Mouse (Mus musculus) testis, adult 2 months (tissue): ENCODE measurements around the gene Mtmr2. TPM values are rescaled to one million over a fixed set of nuclear protein-coding genes. Genes with fewer than 3 reads are reported as not detected.
A peak's percentile ranks its signal among the peaks of the same experiment; 100 is the strongest.

ENCODE experiments used
- H3K27ac ChIP-seq: fragments of 200-500 bp; 2 replicates; pipeline ENCODE4 v1.5.1; 2012; ENCODE audit warnings: low read depth, low read length; ENCODE audit not compliant: control insufficient read depth, insufficient read depth
- H3K27me3 ChIP-seq: fragments of 200-500 bp; 2 replicates; pipeline ENCODE4 v1.6.1; 2012; ENCODE audit warnings: mild to moderate bottlenecking, low read length, moderate library complexity; ENCODE audit not compliant: control insufficient read depth, insufficient read depth
- H3K36me3 ChIP-seq: fragments of 200-500 bp; 2 replicates; pipeline ENCODE4 v1.6.1; 2012; ENCODE audit warnings: mild to moderate bottlenecking, low read length; ENCODE audit not compliant: control insufficient read depth, insufficient read depth
- H3K4me1 ChIP-seq: fragments of 200-500 bp; 2 replicates; pipeline ENCODE4 v1.6.1; 2012; ENCODE audit warnings: low read length; ENCODE audit not compliant: control insufficient read depth, insufficient read depth
- H3K4me3 ChIP-seq: fragments of 200-500 bp; 2 replicates; pipeline ENCODE4 v1.5.1; 2012; ENCODE audit warnings: low read depth, mild to moderate bottlenecking, low read length, moderate library complexity, mixed read lengths; ENCODE audit not compliant: control insufficient read depth
- CTCF ChIP-seq: fragments of 200-500 bp; IDR thresholded peaks from 2 replicates; pipeline ENCODE4 v1.5.1; 2012; ENCODE audit warnings: low read depth, mild to moderate bottlenecking, inconsistent platforms, low read length, moderate library complexity; ENCODE audit not compliant: control insufficient read depth, insufficient read depth, insufficient replicate concordance
- POLR2A ChIP-seq: fragments of 200-500 bp; IDR thresholded peaks from 2 replicates; pipeline ENCODE4 v1.6.1; 2012; ENCODE audit warnings: low read depth, mild to moderate bottlenecking, inconsistent platforms, low read length, moderate library complexity; ENCODE audit not compliant: control insufficient read depth
- polyA plus RNA-seq: library from polyadenylated mRNA; depleted of rRNA; stranded (reverse); fragments of >200 nt; gene quantifications from 2 replicates; pipeline ENCODE4 v1.2.3, GENCODE M21; 2012

The Mtmr2 gene
- polyA plus RNA-seq, 1 experiment: 22.1 TPM

DNA sequence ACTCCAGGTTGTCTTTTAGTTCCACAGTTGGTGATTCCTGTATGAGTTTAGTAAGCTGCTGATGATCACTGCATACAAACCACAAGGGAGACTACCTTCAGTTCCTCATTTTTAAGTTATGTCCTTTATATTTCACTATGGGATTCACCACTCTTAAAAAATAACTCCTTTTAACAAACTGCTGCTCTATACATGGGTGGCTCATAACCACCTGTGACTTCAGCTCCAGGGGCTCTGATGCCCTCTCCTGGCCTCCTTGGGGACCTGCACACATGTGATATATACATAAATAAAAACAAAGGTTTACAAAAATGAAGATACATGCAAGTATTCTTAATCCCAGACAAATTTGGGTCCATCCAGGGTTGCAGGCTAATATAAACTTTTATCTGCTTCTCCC, 61.7 kb downstream of the Mtmr2 start:
- H3K36me3 ChIP-seq: no peaks in the 10 kb centered on the region
- no peak overlapping the region for H3K4me3 ChIP-seq
- TF ChIP-seq CTCF (peak; percentile 12; the same call in 1 of the 2 replicates), POLR2A (no peak)
- H3K27ac ChIP-seq: no peak overlapping the region
- no peaks in the 10 kb centered on the region for H3K27me3 ChIP-seq
- no peaks in the 10 kb centered on the region for H3K4me1 ChIP-seq

DNA sequence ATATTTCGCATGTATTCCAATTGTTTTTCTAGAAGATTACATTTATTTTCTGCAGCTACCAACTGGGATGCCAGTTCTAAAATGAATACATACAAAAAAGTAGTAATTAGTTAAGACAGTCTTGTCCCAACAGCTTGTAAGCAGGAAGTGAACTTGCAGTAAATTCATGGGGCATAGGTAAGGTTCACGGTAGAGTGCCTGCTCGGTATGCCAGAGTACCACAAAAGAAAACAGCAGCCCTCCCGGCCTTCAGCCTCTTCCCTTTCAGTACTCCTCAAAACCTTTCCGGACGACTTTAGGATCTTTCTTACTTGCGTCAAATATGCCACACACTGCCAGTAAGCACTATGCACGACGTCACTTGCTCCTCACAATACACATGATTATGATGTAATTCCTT, 70.2 kb downstream of the Mtmr2 start:
- no peaks in the 10 kb centered on the region for H3K27me3 ChIP-seq
- TF ChIP-seq POLR2A: no peak
- no peak for TF ChIP-seq CTCF
- peak overlapping the region; percentile 79 for H3K27ac ChIP-seq
- H3K4me3 ChIP-seq: peak overlapping the region; percentile 72
- H3K36me3 ChIP-seq: peaks cover 4% of the 10 kb centered on the region
- H3K4me1 ChIP-seq: no peaks in the 10 kb centered on the region

- H3K4me3 ChIP-seq: peak overlapping the region; percentile 51; the same call in 1 of the 2 replicates
- H3K27ac ChIP-seq: no peak overlapping the region
- no peaks in the 10 kb centered on the region for H3K27me3 ChIP-seq
- peaks cover 4% of the 10 kb centered on the region for H3K36me3 ChIP-seq
- H3K4me1 ChIP-seq: no peaks in the 10 kb centered on the region
- TF ChIP-seq CTCF (no peak), POLR2A (no peak)
Observed at GRCm38 (mm10) chr9:13820774-13821173, 72.6 kb downstream of the Mtmr2 start.

- Histone ChIP-seq H3K36me3 (no peaks in the 10 kb centered on the region; the same call in none of the 2 replicates), H3K4me3 (peak overlapping the region; percentile 98), H3K27ac (peak overlapping the region; percentile 96), H3K27me3 (no peaks in the 10 kb centered on the region), H3K4me1 (no peaks in the 10 kb centered on the region)
- TF ChIP-seq POLR2A: no peak
- no peak for TF ChIP-seq CTCF
Observed at GRCm38 (mm10) chr9:13825896-13826295, 77.7 kb downstream of the Mtmr2 start.

- H3K4me3 ChIP-seq: peak overlapping the region; percentile 98
- peak; percentile 47; the same call in 1 of the 2 replicates for TF ChIP-seq POLR2A
- no peak for TF ChIP-seq CTCF
- no peaks in the 10 kb centered on the region; the same call in 1 of the 2 replicates for H3K36me3 ChIP-seq
- no peaks in the 10 kb centered on the region for H3K4me1 ChIP-seq
- peak overlapping the region; percentile 96 for H3K27ac ChIP-seq
- no peaks in the 10 kb centered on the region for H3K27me3 ChIP-seq
Observed at GRCm38 (mm10) chr9:13826391-13826805, 78.2 kb downstream of the Mtmr2 start.

GRCm38 (mm10) chr9:13826832-13827405, 78.7 kb downstream of the Mtmr2 start, which contains the start of gene Cep57:
TSS of gene Cep57 (minus strand) at chr9:13827107.
- H3K27me3 ChIP-seq: no peaks in the 10 kb centered on the region
- TF ChIP-seq CTCF: no peak
- peak; percentile 79 for TF ChIP-seq POLR2A
- H3K36me3 ChIP-seq: no peaks in the 10 kb centered on the region; the same call in none of the 2 replicates
- H3K27ac ChIP-seq: peak within 1 kb of the TSS; percentile 96
- H3K4me1 ChIP-seq: no peaks in the 10 kb centered on the region
- peak within 1 kb of the TSS; percentile 98 for H3K4me3 ChIP-seq

GRCm38 (mm10) chr9:13827406-13828086, 79.3 kb downstream of the Mtmr2 start, which contains the start of gene Fam76b:
TSS of gene Fam76b (plus strand) at chr9:13827716.
- Histone ChIP-seq H3K27me3 (no peaks in the 10 kb centered on the region), H3K4me3 (peak within 1 kb of the TSS; percentile 98), H3K36me3 (no peaks in the 10 kb centered on the region; the same call in none of the 2 replicates), H3K27ac (peak within 1 kb of the TSS; percentile 96), H3K4me1 (no peaks in the 10 kb centered on the region)
- TF ChIP-seq POLR2A (peak; percentile 74), CTCF (no peak)
